Mouse (Mus musculus) heart, embryonic 12.5 days (tissue): ENCODE data around the gene Klk1b8. TPM values are rescaled to one million over a fixed set of nuclear protein-coding genes. Genes with fewer than 3 reads are reported as not detected.
"Not testable (repeated sequence)": the region's sequence is repeated elsewhere in the genome, so short reads cannot be mapped to it uniquely, and the experiment has no call there.

Experiments
- ATAC-seq: fragments of 200-750 bp; cut with Nextera tagmentation; 2 replicates; pipeline ENCODE4 v1.8.0; 2017; ENCODE audit warnings: moderate TSS enrichment, moderate library complexity; ENCODE audit not compliant: insufficient number of reproducible peaks, low FRiP score
- H3K27ac ChIP-seq: fragments of 300-500 bp; sonication (generic); 2 replicates; pipeline ENCODE4 v1.5.1; 2016; ENCODE audit warnings: mild to moderate bottlenecking, moderate library complexity; ENCODE audit not compliant: poor library complexity, severe bottlenecking
- H3K27me3 ChIP-seq: fragments of 300-500 bp; sonication (generic); replicated peaks from 2 replicates; pipeline ENCODE4 v1.6.1; 2016; ENCODE audit warnings: mild to moderate bottlenecking, moderate library complexity
- H3K36me3 ChIP-seq: fragments of 300-500 bp; sonication (generic); 2 replicates; pipeline ENCODE4 v1.6.1; 2016; ENCODE audit warnings: mild to moderate bottlenecking, moderate library complexity
- H3K4me1 ChIP-seq: fragments of 300-500 bp; sonication (generic); replicated peaks from 2 replicates; pipeline ENCODE4 v1.6.1; 2016; ENCODE audit warnings: mild to moderate bottlenecking
- H3K4me2 ChIP-seq: fragments of 300-500 bp; sonication (generic); 2 replicates; pipeline ENCODE4 v1.6.1; 2016; ENCODE audit warnings: mild to moderate bottlenecking, moderate library complexity
- H3K4me3 ChIP-seq: fragments of 300-500 bp; sonication (generic); 2 replicates; pipeline ENCODE4 v1.5.1; 2016; ENCODE audit warnings: mild to moderate bottlenecking
- H3K9ac ChIP-seq: fragments of 300-500 bp; sonication (generic); 2 replicates; pipeline ENCODE4 v1.6.1; 2016; ENCODE audit warnings: mild to moderate bottlenecking, moderate library complexity
- H3K9me3 ChIP-seq: fragments of 300-500 bp; sonication (generic); replicated peaks from 2 replicates; pipeline ENCODE4 v1.6.1; 2016; ENCODE audit warnings: mild to moderate bottlenecking, moderate library complexity
- WGBS: fragments of 180-500 bp; shearing (Covaris S2); methylation state at CpG from one replicate; pipeline ENCODE4 v1.1.7; 2016; 5-methylcytosine and 5-hydroxymethylcytosine counted together
- polyA plus RNA-seq: library from polyadenylated mRNA; unstranded; fragments of >200 nt; fragmentation: Nextera tagmentation; extraction: Ambion mirVana; gene quantifications from 2 replicates; pipeline ENCODE4 v1.2.1, GENCODE M21; 2016

The Klk1b8 gene
- polyA plus RNA-seq, 1 experiment from 2014 or later, result not detected

DNA sequence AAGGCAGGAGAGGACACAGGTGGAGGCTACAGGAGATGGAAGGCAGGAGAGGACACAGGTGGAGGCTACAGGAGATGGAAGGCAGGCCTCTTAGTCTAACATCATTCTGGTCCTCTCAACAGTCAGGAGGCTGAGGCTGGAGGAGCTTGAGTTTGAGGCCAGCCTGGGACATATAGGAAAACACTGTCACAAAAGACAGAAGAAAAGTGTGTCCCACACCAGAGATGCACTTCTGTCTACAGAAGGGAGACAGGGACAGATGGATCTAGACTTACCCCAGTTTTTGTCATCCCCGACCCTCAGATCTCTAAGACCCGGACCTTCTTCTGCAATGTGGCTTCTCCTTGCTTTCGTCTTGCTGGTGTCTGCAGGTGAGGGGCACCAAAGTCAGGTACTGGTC lies 17.0 kb upstream of the Klk1b8 start, which contains the start of gene Klk15:
Klk15 (plus strand) TSS at position 301 of the 400 bp plus-strand sequence.
- Histone ChIP-seq H3K4me3 (no peak within 1 kb of the TSS), H3K9ac (no peak within 1 kb of the TSS), H3K36me3 (no peaks in the 10 kb centered on the region), H3K4me2 (no peak within 1 kb of the TSS), H3K9me3 (no peaks in the 10 kb centered on the region), H3K27ac (no peak within 1 kb of the TSS), H3K27me3 (no peaks in the 10 kb centered on the region), H3K4me1 (no peaks in the 10 kb centered on the region)
- 73% methylated on average over 3 of the region's 3 CpGs for WGBS
- ATAC-seq, result no peak

DNA sequence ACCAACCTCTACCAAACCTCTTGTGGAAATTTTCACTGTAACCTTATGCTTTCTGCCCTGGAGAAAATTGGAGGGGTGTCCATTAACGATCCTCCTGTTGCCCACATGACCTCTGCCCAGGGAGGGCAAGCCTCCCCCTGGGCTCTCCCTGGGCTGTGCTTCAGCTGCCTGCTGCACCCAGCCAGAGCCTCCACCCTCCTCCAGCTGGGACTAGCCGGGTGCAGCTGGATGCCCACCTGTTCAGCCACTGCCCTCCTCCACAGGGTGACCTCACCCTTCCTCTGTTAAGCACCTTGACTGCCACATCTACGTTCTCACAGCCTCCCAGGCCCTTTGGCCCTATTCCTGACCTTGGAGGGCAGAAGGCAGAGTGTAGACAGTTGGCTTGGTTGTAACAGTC lies 15.7 kb upstream of the Klk1b8 start:
- H3K36me3 ChIP-seq, result no peaks in the 10 kb centered on the region
- H3K4me2 ChIP-seq, result no peak overlapping the region
- H3K27ac ChIP-seq, result no peak overlapping the region
- 60% methylated on average over 3 of the region's 3 CpGs for WGBS
- H3K27me3 ChIP-seq, result no peaks in the 10 kb centered on the region
- no peak for ATAC-seq
- H3K4me1 ChIP-seq, result no peaks in the 10 kb centered on the region
- no peak overlapping the region for H3K9ac ChIP-seq
- no peaks in the 10 kb centered on the region; the same call in 1 of the 2 replicates for H3K9me3 ChIP-seq
- no peak overlapping the region for H3K4me3 ChIP-seq

DNA sequence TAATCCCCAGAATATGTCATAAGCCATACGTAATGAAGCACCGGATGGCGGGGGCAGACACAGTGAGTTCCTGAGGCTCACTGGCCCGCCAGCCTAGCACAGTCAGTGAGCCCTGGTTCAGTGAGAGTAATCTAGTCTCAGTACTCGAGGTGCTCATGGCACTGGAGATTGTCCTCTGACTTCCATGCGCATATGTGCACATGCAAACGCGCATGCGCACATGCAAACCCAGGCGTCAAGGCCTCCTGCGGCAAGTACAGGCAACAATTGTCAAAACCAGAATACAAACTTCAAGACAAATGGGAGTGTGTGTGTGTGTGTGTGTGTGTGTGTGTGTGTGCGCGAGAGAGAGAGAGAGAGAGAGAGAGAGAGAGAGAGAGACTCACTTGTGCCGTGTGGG lies 13.9 kb upstream of the Klk1b8 start:
- Histone ChIP-seq H3K4me3 (no peak overlapping the region), H3K4me2 (no peak overlapping the region), H3K4me1 (no peaks in the 10 kb centered on the region), H3K27me3 (no peaks in the 10 kb centered on the region), H3K27ac (no peak overlapping the region), H3K36me3 (no peaks in the 10 kb centered on the region), H3K9me3 (no peaks in the 10 kb centered on the region; the same call in 1 of the 2 replicates), H3K9ac (no peak overlapping the region)
- no peak for ATAC-seq
- WGBS, result 78% methylated on average over 14 of the region's 14 CpGs

DNA sequence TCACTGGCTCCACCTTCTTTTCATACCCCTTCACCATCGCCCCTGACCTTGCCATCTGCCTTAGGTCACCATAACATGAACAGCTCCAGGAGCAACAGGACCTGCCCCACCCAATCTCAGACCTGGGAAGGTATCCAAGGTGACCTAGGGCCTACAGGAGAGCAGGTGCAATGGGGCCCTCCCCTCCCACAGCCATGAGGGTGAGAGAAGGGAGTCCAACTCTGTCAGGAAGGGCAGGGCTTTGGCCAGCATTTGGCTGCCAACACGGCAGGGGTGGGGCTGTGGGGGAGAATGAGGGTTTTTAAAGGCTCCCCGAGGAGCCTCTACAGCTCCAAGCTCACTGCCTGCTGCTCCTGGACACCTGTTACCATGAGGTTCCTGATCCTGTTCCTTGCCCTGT lies 8.2 kb upstream of the Klk1b8 start:
- H3K9me3 ChIP-seq, H3K36me3 ChIP-seq, H3K27ac ChIP-seq, ATAC-seq, H3K4me3 ChIP-seq, H3K4me2 ChIP-seq, H3K9ac ChIP-seq, H3K4me1 ChIP-seq, H3K27me3 ChIP-seq: not testable (repeated sequence)
- 55% methylated on average over 3 of the region's 3 CpGs for WGBS

DNA sequence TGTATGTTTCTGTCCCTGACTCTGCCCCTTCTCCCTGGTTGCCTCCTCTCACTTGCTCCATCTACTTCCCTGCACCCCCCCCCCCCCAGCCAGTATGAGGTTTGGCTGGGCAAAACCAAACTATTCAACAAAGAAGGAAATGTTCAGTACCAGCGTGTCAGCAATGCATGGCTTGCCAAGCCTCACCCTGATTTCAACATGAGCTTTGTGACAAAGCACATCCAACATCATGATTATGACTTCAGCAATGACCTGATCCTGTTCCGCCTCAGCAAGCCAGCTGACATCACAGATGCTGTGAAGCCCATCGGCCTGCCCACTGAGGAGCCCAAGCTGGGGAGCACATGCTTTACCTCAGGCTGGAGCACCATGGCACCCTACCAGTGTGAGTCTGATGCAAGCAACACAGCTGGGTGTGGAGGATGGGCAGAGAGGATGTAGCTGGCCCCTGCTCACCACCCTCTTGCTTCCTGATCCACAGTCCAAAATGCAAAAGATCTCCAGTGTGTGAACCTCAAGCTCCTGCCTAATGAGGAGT lies 5.7 kb upstream of the Klk1b8 start:
- 73% methylated on average over 3 of the region's 3 CpGs for WGBS
- Histone ChIP-seq H3K27me3 (no peaks in the 10 kb centered on the region), H3K9ac (no peak overlapping the region), H3K4me3 (no peak overlapping the region), H3K9me3 (no peaks in the 10 kb centered on the region), H3K36me3 (no peaks in the 10 kb centered on the region), H3K4me1 (no peaks in the 10 kb centered on the region), H3K4me2 (no peak overlapping the region), H3K27ac (no peak overlapping the region)
- no peak for ATAC-seq

DNA sequence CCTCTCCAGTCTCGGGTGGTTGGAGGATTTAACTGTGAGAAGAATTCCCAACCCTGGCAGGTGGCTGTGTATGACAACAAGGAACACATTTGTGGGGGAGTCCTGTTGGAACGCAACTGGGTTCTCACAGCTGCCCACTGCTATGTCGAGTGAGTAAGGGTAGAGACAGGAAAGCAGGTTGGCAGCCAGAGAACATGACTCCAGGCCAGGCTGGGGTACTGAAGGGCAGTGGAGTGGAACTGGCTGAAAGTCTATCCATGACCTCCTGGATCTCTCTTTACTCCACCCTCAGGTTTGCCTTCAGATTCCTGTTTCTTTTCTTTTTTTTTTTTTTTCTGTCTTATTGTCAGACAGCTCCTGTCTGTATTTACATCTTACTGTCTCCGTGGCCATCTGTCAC lies 2.2 kb downstream of the Klk1b8 start:
- H3K9me3 ChIP-seq, result no peaks in the 10 kb centered on the region
- H3K9ac ChIP-seq, result no peak overlapping the region
- no peak for ATAC-seq
- no peak overlapping the region for H3K27ac ChIP-seq
- H3K36me3 ChIP-seq, result no peaks in the 10 kb centered on the region
- no peak overlapping the region for H3K4me2 ChIP-seq
- H3K4me1 ChIP-seq, result no peaks in the 10 kb centered on the region
- no peaks in the 10 kb centered on the region for H3K27me3 ChIP-seq
- 54% methylated on average over 4 of the region's 4 CpGs for WGBS
- no peak overlapping the region for H3K4me3 ChIP-seq

DNA sequence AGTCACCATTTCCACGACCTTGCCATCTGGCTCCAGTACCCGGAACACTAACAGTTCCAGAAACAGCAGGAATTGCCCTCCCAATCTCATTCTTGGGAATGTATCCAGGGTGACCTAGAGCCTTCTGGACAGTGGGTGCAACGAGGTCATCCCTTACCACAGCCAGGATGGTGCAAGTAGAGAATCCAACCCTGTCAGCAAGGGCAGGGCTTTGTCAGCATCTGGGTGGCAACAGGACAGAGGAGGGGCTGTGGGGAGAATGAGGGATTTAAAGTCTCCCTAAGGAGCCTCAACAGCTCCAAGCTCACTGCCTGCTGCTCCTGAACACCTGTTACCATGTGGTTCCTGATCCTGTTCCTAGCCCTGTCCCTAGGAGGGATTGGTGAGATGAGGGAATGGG lies 16.0 kb downstream of the Klk1b8 start, which contains the start of gene Klk1b1:
Klk1b1 (plus strand) TSS at position 301 of the 400 bp plus-strand sequence.
- no peaks in the 10 kb centered on the region for H3K36me3 ChIP-seq
- H3K9ac ChIP-seq, result no peak within 1 kb of the TSS
- H3K9me3 ChIP-seq, result no peaks in the 10 kb centered on the region
- ATAC-seq, result no peak
- no peak within 1 kb of the TSS for H3K4me3 ChIP-seq
- H3K4me2 ChIP-seq, result no peak within 1 kb of the TSS
- no peaks in the 10 kb centered on the region for H3K4me1 ChIP-seq
- 61% methylated on average over 3 of the region's 3 CpGs for WGBS
- no peak within 1 kb of the TSS for H3K27ac ChIP-seq
- no peaks in the 10 kb centered on the region for H3K27me3 ChIP-seq

DNA sequence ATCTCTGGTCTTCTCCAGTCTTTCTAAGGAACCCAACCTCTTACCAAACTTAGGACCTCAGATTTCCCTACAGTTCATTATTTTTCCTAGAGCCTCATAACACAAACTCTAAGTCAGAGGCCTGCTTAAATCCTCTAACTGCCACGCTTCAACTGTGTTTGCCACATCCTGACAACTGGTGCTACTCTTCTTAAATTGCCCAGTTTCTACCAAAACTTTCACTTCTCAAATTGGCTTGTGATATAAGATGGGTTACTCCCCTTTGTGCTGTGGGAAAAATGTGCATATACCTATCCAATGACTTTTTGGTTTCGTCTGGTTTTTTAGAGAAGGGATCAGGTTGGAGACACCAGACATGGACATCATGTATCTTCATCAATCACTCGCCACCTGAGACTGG lies 16.6 kb downstream of the Klk1b8 start:
- H3K27ac ChIP-seq, result no peak overlapping the region
- no peak overlapping the region for H3K4me3 ChIP-seq
- H3K27me3 ChIP-seq, result no peaks in the 10 kb centered on the region
- no peak overlapping the region for H3K4me2 ChIP-seq
- no peaks in the 10 kb centered on the region for H3K4me1 ChIP-seq
- H3K36me3 ChIP-seq, result no peaks in the 10 kb centered on the region
- WGBS, result 72% methylated on average over 3 of the region's 3 CpGs
- no peaks in the 10 kb centered on the region for H3K9me3 ChIP-seq
- ATAC-seq, result no peak
- no peak overlapping the region for H3K9ac ChIP-seq

DNA sequence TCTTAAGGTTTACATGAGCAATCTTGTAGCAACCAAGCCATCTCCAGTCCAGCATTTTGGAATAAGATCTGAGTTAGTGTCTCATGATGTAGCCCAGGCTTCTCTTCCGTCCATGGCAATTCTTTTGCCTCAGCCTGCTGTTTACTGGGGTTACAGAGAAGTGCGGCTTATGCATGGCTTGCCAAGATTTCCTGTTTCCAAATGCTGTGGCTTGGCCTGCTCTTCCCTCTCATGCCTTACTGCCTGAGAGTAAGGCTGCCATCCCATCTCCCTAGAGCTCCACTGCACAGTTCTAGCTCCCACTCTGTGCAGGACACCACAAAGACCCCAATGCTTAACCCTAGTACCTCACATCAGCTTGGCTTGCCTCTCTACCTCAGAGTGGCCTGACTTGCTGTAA lies 17.1 kb downstream of the Klk1b8 start:
- no peak overlapping the region for H3K4me3 ChIP-seq
- H3K9ac ChIP-seq, result no peak overlapping the region
- ATAC-seq, result no peak
- WGBS, result 77% methylated on average over 2 of the region's 2 CpGs
- H3K27me3 ChIP-seq, result no peaks in the 10 kb centered on the region
- H3K4me2 ChIP-seq, result no peak overlapping the region
- H3K36me3 ChIP-seq, result no peaks in the 10 kb centered on the region
- H3K4me1 ChIP-seq, result no peaks in the 10 kb centered on the region
- no peak overlapping the region for H3K27ac ChIP-seq
- no peaks in the 10 kb centered on the region for H3K9me3 ChIP-seq

DNA sequence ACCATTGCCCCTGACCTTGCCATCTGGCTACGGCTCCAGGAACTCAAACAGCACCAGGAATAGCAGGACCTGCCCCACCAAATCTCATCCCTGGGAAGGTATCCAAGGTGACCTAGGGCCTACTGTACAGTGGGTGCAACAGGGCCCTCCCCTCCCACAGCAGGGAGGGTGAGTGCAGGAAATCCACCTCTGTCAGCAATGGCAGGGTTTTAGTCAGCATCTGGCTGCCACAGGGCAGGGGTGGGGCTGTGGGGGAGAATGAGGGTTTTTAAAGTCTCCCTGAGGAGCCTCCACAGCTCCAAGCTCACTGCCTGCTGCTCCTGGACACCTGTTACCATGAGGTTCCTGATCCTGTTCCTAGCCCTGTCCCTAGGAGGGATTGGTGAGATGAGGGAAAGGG lies 25.3 kb downstream of the Klk1b8 start, which contains the start of gene Klk1b9:
Klk1b9 (plus strand) TSS at position 301 of the 400 bp plus-strand sequence.
- ATAC-seq, H3K27ac ChIP-seq: not testable (repeated sequence)
- 95% methylated on average over 1 of the region's 1 CpGs for WGBS

DNA sequence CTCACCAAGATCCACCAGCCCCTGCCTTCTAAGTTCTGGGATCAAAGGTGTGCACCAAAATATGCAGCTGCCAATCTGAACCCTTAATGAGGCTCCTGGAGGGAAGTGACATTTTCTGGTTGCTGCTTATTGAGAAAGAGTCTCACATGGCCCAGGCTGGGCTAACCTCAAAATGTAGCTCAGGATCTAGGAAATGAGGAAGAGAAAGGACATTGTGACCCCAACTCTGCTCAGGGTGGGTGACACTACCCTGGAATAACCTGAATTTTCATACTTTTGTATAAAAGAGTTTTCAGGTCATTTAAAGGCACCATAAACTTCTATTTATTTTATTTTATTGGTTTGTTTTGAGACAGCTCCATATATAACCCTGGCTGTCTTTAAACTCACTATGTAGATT lies 35.2 kb downstream of the Klk1b8 start:
- no peak overlapping the region for H3K4me3 ChIP-seq
- ATAC-seq, result no peak
- no peak overlapping the region for H3K4me2 ChIP-seq
- no peak overlapping the region for H3K9ac ChIP-seq
- no peaks in the 10 kb centered on the region; the same call in 1 of the 2 replicates for H3K27me3 ChIP-seq
- H3K9me3 ChIP-seq, result no peaks in the 10 kb centered on the region
- H3K27ac ChIP-seq, result no peak overlapping the region
- H3K4me1 ChIP-seq, result no peaks in the 10 kb centered on the region
- H3K36me3 ChIP-seq, result no peaks in the 10 kb centered on the region

More for the DNA sequence above, 25.3 kb downstream of the Klk1b8 start, which contains the start of gene Klk1b9:
- H3K4me3 ChIP-seq, H3K9me3 ChIP-seq, H3K4me1 ChIP-seq, H3K36me3 ChIP-seq, H3K9ac ChIP-seq, H3K27me3 ChIP-seq, H3K4me2 ChIP-seq: not testable (repeated sequence)

DNA sequence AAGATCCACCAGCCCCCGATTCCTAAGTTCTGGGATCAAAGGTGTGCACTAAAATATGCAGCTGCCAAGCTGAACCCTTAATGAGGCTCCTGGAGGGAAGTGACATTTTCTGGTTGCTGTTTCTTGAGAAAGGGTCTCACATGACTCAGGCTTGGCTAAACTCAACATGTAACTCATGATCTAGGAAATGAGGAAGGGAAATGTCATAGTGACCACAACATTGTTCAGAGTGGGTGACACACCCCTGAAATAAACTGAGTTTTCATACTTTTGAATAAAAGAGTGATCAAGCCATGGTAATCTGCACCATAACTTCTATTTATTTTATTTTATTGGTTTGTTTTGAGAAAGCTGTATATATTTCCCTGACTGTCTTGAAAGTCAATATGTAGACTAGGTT lies 44.4 kb downstream of the Klk1b8 start:
- not testable (repeated sequence) for H3K9ac ChIP-seq, H3K27me3 ChIP-seq, H3K4me2 ChIP-seq, H3K36me3 ChIP-seq, H3K4me1 ChIP-seq, H3K9me3 ChIP-seq, H3K4me3 ChIP-seq, H3K27ac ChIP-seq, ATAC-seq
- WGBS, result 79% methylated on average over 1 of the region's 1 CpGs
